Mouse (Mus musculus): ENCODE measurements around the gene Aph1b. TPM values are rescaled to one million over a fixed set of nuclear protein-coding genes. Genes with fewer than 3 reads are reported as not detected.

Aph1b gene
- total and polyA plus RNA-seq, 3 experiments = 0.68 to 0.93 (median 0.91) TPM

GRCm38 (mm10) chr9:66796739-66797138 is 1.4 kb upstream of the Aph1b start, which contains the start of gene Gm10647:
Gm10647 (plus strand) TSS chr9:66797039.
- H3K4me3 ChIP-seq (replicated peaks in 1 of 3; ENCODE audit: low read depth in 2 of 3, low read length in 2 of 3, poor library complexity in 1 of 3) = peak within 1 kb of the TSS in 2 of 3 experiments; percentile 2 to 69
- H3K4me1 ChIP-seq (ENCODE audit: control insufficient read depth in 1 of 2, insufficient read depth in 2 of 2) = peaks cover 0 to 10% of the 10 kb centered on the region in 2 experiments; a peak in 2 of 4 replicates
- peaks cover 6% of the 10 kb centered on the region for H3K27me3 ChIP-seq (replicated peaks)
- no peaks in the 10 kb centered on the region for H3K36me3 ChIP-seq (replicated peaks in 1 of 2; ENCODE audit: control insufficient read depth in 1 of 2, insufficient read depth in 1 of 2, low read length in 1 of 2)
- no peaks in the 10 kb centered on the region for H3K79me2 ChIP-seq (replicated peaks; ENCODE audit: control insufficient read depth, extremely low read depth, insufficient read depth, poor library complexity, severe bottlenecking)
- dilution Hi-C loops (cut with MboI; ENCODE audit: extremely low pct_ligation_motif_present, extremely low pct_unique_long_range_greater_than_20kb, low sequenced_read_pairs) = no loop called here
- in situ Hi-C loops (cut with MboI; ENCODE audit: low pct_ligation_motif_present, low pct_unique_long_range_greater_than_20kb, low sequenced_read_pairs) = loop anchor here (25.0 kb wide), 2 partner anchors 284 to 659 kb away; partner anchors contain the start of genes Ciao2a, Fbxl22 and Snx1
- no peak within 1 kb of the TSS for H3K27ac ChIP-seq (ENCODE audit: insufficient read depth, low read depth)
- no peaks in the 10 kb centered on the region for H3K9me3 ChIP-seq (replicated peaks; ENCODE audit: low read length)
- no peak for DNase-seq (ENCODE audit: extremely low read depth)
- peak within 1 kb of the TSS; percentile 35; the same call in 1 of the 2 replicates for H3K4me2 ChIP-seq (ENCODE audit: insufficient read depth, low read depth, poor library complexity, severe bottlenecking)
- TF ChIP-seq ZNF384 (IDR thresholded peaks at IDR 0.05; ENCODE audit: low read depth, low read length) (no peak), HCFC1 (IDR thresholded peaks at IDR 0.05; ENCODE audit: low read depth, low read length) (no peak), SMC3 (IDR thresholded peaks at IDR 0.05; ENCODE audit: low read depth, low read length) (no peak), POLR2AphosphoS2 (IDR thresholded peaks at IDR 0.05; ENCODE audit: low read depth, low read length) (no peak), MAZ (IDR thresholded peaks at IDR 0.05; ENCODE audit: low read depth, low read length) (no peak), GABPA (IDR thresholded peaks at IDR 0.05; ENCODE audit: insufficient replicate concordance, low read depth, low read length) (no peak), MAFK (IDR thresholded peaks at IDR 0.05; ENCODE audit: insufficient replicate concordance, low read length) (no peak), SIN3A (IDR thresholded peaks at IDR 0.05; ENCODE audit: low read length) (no peak), RCOR1 (conservative IDR thresholded peaks at IDR 0.05; ENCODE audit: low read depth, low read length) (no peak), KAT2A (IDR thresholded peaks at IDR 0.05; ENCODE audit: insufficient replicate concordance, low read length) (no peak), MXI1 (IDR thresholded peaks at IDR 0.05; ENCODE audit: low read depth, low read length) (no peak), UBTF (IDR thresholded peaks at IDR 0.05; ENCODE audit: low read depth, low read length) (no peak), TCF12 (IDR thresholded peaks at IDR 0.05; ENCODE audit: low read depth, low read length) (no peak)
- H3K9ac ChIP-seq (ENCODE audit: insufficient read depth, low read depth) = peak within 1 kb of the TSS; percentile 39; the same call in 1 of the 2 replicates

- peak overlapping the region; percentile 66 to 74 (median 69) for H3K4me3 ChIP-seq (replicated peaks in 1 of 3; ENCODE audit: low read depth in 2 of 3, low read length in 2 of 3, poor library complexity in 1 of 3)
- peaks cover 0 to 2% of the 10 kb centered on the region in 2 experiments for H3K36me3 ChIP-seq (replicated peaks in 1 of 2; ENCODE audit: control insufficient read depth in 1 of 2, insufficient read depth in 1 of 2, low read length in 1 of 2)
- peaks cover 6% of the 10 kb centered on the region for H3K27me3 ChIP-seq (replicated peaks)
- H3K27ac ChIP-seq (ENCODE audit: insufficient read depth, low read depth) = no peak overlapping the region
- H3K9me3 ChIP-seq (replicated peaks; ENCODE audit: low read length) = no peaks in the 10 kb centered on the region
- no peak for DNase-seq (ENCODE audit: extremely low read depth)
- peak overlapping the region; percentile 33 for H3K9ac ChIP-seq (ENCODE audit: insufficient read depth, low read depth)
- H3K4me2 ChIP-seq (ENCODE audit: insufficient read depth, low read depth, poor library complexity, severe bottlenecking) = peak overlapping the region; percentile 76
- dilution Hi-C loops (cut with MboI; ENCODE audit: extremely low pct_ligation_motif_present, extremely low pct_unique_long_range_greater_than_20kb, low sequenced_read_pairs) (no loop called here), in situ Hi-C loops (cut with MboI; ENCODE audit: low pct_ligation_motif_present, low pct_unique_long_range_greater_than_20kb, low sequenced_read_pairs) (loop anchor here (25.0 kb wide), 2 partner anchors 283 to 658 kb away; partner anchors contain the start of genes Ciao2a, Fbxl22 and Snx1)
- peak; percentile 20; the same call in 1 of the 2 replicates for TF ChIP-seq SIN3A (IDR thresholded peaks at IDR 0.05; ENCODE audit: low read length)
- TF ChIP-seq CHD1 (IDR thresholded peaks at IDR 0.05; ENCODE audit: low read depth, low read length) = no peak
- 0 out of 2 replicates have a peak, but pooled peaks have one; percentile 9 for TF ChIP-seq UBTF (IDR thresholded peaks at IDR 0.05; ENCODE audit: low read depth, low read length)
- no peak for TF ChIP-seq MAZ (IDR thresholded peaks at IDR 0.05; ENCODE audit: low read depth, low read length)
- H3K4me1 ChIP-seq (ENCODE audit: control insufficient read depth in 1 of 2, insufficient read depth in 2 of 2) = peaks cover 0 to 10% of the 10 kb centered on the region in 2 experiments; a peak in 2 of 4 replicates
- H3K79me2 ChIP-seq (replicated peaks; ENCODE audit: control insufficient read depth, extremely low read depth, insufficient read depth, poor library complexity, severe bottlenecking) = no peaks in the 10 kb centered on the region
These were observed 444 bp downstream of the Aph1b start for GRCm38 (mm10) chr9:66794629-66795463.

Data from CH12.LX (cell line).